Mouse (Mus musculus): ENCODE results near the gene S100b.
A peak's percentile ranks its signal among the peaks of the same experiment; 100 is the strongest.

The S100b gene

GRCm38 (mm10) chr10:76260358-76261059 is 6.9 kb downstream of the S100b start:
- peak in 1 of 2 experiments; percentile 37 for DNase-seq

DNA sequence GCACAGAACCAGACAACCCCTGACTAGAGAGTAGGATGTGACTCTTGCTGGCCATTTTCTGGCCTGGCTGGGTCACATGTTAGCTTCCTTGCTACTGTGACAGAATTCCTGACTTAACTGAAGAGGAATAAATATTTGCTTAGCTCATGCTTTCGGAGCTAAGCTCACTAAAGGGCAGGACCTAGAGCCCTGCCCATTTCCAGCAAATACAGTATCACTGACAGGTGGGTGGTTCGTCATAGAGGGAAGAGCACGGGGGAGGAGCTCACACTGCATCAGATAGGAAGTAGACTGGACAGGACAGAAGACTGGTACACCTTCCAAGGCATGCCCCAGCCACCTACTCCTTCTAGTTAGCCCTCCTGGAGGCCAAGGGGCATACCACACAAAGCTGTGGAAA is 7.8 kb downstream of the S100b start:
- peak in 1 of 2 experiments; percentile 45 for DNase-seq

DNA sequence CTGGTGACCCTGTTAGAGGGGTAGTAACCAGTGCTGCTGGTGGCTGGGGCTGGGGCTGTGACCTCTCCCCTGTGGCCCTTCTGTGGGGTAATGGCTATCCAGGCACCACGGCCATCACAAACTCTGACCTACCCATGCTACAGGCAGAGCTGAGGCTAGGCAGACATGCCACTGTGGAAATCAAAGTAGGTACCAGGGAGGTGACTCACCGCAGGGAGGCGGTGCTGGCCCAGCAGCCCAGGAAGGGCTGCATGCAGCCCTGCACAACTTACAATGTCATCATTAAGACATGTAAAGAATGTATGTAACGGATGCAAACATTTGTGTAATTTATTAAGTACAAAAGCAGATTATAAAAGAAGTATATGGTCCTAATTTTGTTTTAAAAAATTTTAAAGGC is 8.8 kb downstream of the S100b start:
- no peak for DNase-seq

GRCm38 (mm10) chr10:76271238-76271637 is 17.6 kb downstream of the S100b start:
- DNase-seq, result peak; percentile 43 to 65

DNA sequence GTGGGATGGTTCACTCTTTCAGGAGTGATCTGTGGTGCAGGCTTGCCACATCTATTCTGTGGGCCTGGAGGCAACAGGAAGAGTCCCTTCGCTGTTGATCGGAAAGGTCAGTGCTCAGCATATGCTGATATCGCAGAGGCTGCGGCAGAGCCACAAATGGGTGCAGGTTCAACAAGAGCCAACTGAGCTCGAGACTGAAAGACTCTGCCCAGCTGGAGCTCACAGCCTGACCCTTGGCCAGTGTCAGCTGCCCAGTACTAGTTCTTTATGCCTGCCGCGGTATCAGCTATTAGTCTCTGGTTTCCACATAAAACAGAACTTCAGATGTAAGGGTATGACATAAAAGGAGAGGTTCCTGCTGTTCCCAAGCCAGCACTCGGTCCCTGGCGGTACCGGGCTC is 21.6 kb downstream of the S100b start:
- DNase-seq, result no peak

DNA sequence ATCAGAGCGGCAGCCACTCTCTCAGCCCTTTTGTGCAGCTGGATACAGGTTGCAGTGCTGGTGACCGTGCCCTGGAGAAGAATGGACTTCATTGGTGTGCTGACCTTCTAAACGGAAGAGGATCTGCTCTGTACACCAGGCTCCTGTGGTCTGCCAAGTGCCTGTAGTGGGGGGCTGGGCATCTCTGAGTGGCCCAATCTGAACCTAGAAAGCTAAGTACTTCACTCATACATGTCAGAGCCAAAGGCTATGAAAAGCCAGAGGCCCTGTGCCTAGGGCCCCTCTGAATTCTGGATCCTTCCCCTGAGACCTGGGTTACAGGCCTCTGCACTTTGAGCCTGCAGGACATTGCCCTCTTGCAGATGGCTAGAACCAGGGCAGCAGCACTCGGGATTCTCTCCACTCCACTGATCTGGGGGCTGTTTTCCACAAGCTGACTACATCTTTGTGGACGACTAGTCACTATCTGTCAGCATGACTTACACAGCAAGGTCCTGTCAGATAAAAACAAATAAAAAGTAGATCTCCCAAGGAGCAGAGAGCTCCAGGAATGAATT is 25.0 kb downstream of the S100b start:
- DNase-seq, result no peak

DNA sequence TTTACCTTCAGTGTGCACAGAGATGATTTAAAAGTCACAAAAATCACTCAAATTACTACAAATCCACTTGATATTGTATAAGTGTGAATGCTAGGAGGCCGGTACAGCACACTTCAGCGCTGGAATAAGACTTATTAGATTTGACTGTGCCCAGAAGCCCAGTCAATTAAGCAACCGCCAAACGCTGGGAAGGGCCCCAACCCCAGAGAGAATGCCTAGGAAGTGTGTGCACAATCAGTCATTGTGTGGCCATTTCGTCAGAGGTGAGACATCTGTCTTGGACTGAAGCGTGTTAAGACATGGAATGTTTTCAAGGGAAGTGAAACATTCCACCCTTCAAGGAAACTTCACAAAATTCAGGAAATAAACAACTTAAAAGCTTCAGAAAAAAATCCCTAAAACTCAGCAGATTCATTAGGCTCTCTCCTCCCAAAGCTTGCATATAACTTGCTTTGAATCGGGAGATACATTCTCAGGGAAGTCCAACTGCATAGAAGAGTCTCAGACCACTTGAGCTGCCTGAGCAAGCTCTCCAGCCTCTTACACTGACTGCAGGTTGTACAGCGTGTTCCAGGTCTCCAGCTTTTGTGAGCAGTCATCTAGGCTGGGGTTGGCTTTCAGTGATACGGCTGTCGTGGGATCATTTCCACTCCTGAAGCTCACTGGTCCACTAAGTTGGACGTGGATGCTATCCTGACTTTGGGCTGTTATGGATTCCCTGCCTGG is 34.8 kb downstream of the S100b start:
- peak in 1 of 2 experiments; percentile 44 for DNase-seq

- no peak for DNase-seq
Observed at GRCm38 (mm10) chr10:76289052-76289451, 35.4 kb downstream of the S100b start.

DNA sequence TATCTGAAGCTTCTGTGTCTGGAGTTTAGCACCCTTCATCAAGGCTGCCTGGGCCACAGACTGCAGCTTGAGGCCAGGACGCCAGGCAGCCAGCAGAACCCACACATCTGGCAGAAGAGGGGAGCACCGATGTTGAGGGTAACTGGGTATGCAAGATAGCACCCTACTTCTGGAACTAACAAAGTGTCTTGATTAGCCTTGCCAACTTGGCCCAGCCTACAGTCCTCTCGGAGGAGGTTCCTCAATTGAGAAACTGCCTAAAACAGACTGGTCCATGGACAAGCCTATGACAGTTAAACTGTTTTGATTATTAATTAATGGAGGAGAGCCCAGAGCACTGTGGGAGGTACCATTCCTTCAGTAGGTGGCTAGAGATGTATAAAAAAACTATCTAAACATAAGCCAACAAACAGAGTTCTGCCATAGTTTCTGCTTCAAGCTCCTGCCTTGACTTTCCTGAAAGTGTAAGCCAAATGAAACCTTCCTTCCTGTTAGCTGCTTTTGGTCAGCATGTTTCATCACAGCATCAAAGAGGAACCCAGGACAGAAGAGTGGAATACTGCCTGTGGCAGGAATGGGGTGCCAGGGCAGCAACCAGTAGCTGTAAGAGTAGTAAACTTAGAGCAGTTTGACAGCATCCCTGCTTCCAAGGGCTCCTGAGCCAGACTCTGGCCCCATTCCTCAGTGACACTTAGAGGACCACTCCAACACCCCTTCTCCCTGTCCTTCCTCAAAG is 36.5 kb downstream of the S100b start:
- DNase-seq, result no peak

GRCm38 (mm10) chr10:76293222-76293621 is 39.6 kb downstream of the S100b start:
- DNase-seq, result no peak

DNA sequence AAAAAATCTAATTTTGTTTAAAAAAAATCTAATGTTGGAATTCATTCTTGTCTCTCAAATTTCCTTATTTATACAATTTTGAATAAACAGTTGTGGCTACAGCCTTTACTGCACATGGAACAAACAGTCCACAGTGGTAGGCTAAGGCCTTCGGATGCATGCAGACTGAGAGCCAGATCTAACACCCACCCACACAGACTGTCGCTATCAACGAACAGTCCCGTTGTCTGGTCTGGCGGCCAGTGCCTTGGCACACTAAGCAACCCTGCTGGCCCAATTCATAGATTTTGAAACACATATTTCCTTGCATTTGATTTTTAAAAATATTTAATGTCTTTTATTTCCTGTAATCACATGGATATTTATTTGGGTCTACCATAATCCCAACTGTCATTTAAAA is 46.5 kb downstream of the S100b start:
- DNase-seq, result peak; percentile 36 to 79

DNA sequence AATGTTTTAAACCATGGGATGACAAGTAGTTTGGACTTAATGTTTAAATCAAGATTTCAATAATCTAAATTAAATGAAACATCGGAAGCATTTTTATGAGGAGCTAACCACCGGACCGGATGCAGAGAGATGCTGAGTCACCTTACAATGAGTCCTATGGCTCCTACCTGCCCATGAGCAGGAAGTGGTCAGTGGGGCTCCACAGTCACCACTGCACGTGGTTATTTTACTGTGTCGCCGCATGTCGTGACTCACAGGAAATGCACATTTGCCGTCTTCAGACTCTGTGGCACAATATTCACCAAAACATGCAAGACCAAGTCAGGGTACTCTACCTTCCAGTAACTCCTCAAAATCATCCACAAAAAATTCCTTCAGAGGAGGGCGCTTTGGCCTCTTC is 53.1 kb downstream of the S100b start:
- DNase-seq, result no peak
